Mouse (Mus musculus): ENCODE measurements around the gene Rufy4.

DNA sequence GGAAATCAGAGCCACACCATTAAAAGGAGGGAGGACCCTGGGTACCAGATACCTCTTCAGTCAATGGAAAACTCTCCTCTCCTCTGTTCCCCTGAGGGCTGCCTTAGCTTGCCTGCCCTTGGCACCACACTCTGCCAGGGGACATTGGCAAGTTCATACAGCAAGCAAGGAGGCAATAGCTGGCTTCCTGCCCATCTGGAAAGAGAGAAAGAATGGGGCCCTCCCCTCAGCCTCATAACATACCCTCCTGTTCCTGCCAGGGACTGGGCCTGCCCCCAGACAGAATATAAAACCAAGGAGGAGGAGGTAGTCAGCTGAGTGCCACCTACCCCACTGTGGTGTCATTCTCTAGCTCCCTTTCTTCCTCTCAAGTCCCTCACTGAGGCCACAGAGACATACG lies 6.2 kb upstream of the Rufy4 start:
- TF ChIP-seq POLR2A (IDR thresholded peaks at IDR 0.05; ENCODE audit: control insufficient read depth, low read depth, low read length) (no peak), CTCF (IDR thresholded peaks at IDR 0.05; ENCODE audit: control insufficient read depth, insufficient read depth, insufficient replicate concordance, low read depth, low read length) (no peak)
